Mouse (Mus musculus): ENCODE measurements at regions not wholly inside any gene's neighbourhood (a gene's known extent, or its start where the extent isn't known, plus 50 kb on each side); places are given as distances from the start of the nearest gene placed in this dataset.
A peak's percentile ranks its signal among the peaks of the same experiment; 100 is the strongest.

DNA sequence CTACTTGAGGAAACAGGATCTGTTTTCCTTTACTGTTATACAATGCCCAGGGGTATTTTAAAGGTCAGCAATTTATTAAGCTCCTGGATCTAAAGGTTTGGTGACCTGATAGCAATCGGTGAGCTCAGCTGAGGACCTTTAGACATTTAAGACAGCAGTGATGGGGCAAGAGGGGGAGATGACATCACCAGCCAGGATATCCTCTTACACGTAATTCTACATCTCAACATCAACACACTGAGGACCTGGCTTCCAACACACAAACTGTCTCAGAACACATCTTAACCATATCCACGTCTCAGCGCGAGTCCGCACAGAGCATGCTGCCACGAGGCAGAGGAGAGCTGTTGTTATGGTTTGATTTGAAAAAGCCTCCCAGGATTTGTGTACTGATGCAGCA lies 69.2 kb downstream of the Nhlrc3 start:
- no peak for DNase-seq (ENCODE audit: low read depth, low spot score)

DNA sequence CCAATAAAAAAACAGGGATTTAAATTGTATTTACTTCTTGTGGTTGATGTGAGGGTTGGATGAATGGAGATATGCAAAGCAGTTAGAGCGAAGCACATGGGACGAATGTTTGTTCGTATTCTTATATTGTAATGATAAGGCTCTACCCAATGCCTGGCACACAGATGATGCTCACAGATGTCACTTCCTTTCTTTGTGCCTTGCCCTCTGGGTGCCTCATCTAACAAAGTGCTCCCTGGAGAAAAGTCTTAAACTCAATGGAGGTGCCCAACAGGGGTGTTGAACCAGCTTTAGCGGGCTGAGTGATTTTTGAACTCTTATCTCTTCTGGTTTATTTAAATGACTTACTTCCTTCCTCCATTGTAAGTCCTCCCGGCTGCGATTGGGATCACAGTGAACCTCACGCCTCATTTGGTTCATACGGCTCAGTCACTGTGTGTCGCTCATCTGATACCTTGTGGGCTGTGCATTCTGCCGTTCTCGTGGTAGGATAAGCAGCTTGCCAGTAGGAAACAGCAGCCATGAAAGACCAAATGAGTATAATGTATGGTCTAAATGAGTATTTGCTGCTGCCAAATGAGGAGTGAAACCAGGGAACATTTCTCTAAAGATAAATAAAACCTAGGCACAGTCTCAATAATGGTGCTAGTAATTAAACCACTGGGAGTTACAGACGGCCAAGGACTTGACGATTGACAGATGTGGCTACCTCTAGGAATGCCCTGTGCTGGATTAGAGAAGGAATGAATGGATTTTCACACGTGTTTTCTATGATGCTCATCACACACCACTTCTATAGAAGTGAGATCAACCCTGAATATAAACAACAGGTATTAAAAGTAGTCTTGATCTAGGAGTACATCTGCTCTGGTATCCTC lies 81.2 kb downstream of the Nhlrc3 start:
- no peak for DNase-seq (ENCODE audit: low read depth, low spot score)

GRCm38 (mm10) chr3:53379519-53380181 lies 83.5 kb downstream of the Nhlrc3 start:
- DNase-seq (ENCODE audit: low read depth, low spot score) = peak; percentile 79

DNA sequence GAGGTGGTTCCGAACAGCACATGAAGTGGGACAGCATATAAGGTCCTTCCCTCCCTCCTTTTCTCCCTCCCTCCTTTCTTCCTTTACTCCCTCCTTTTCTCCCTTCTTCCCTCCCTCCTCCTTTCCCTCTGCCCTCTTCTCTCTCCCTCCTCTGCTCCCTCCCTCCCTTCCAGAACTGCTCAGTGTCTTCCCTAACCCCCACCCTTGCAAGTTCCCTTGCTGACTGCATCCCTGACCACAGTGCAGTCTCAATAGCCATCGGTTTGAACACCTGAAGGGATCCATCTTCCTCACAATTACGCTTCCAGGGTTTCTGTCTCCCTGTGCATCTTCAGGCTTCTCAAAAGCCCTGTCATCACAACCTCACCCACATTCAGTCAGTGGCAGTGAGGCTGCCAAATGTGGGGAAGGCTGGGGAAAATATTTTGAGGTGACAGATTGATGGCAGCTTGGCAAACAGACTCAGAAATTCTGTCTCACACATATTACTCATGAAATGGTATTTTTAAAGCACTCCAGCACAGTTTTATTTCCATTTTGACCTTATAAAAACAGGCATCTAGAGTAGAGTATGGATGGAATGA lies 86.2 kb downstream of the Nhlrc3 start:
- DNase-seq (ENCODE audit: low read depth, low spot score) = peak; percentile 86

- DNase-seq (ENCODE audit: low read depth, low spot score) = no peak
Measured at GRCm38 (mm10) chr3:53372887-53373286, 90.2 kb downstream of the Nhlrc3 start.

DNA sequence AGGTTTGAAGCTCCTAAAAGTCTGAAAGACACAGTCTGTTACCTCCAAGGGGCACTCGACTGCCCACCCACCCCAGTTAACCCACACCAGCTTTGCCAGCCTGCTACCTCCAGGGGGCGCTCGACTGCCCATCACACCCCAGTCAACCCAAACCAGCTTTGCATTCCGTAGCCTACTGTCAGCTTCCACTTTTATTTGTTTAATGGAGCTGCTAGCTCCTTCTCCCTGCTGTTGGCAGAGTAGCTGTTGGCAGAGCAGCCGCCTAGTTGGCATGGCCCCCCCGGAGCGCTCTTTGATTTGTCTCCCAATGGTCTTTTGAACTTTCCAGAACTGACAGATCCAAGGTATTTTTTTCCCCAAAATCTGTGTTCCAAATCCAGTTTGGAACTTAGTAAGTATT lies 91.2 kb downstream of the Nhlrc3 start:
- no peak for DNase-seq (ENCODE audit: low read depth, low spot score)

- peak; percentile 35 for DNase-seq (ENCODE audit: low read depth, low spot score)
Measured at GRCm38 (mm10) chr3:53361202-53361601, 101.9 kb downstream of the Nhlrc3 start.

- no peak for DNase-seq (ENCODE audit: low read depth, low spot score)
Measured at GRCm38 (mm10) chr3:53353693-53354092, 109.4 kb downstream of the Nhlrc3 start.

DNA sequence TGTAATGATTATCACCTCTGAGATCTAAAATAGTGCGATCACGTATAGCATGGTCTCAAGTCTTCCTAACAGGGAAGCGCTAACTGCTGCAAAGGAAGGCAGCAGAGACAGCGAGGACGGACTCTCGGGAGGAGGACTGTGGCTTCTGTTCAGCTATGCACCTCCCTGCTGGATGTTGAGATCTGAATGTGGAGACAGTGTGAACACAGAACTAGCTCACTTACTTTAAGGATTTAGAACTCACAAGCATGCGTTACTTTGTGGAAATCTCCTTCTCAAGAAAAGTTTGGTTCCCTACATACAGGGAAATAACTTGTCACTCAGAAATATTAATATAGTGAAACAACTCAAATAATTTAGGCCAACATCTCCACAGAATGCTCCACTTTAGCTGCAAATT lies 109.8 kb downstream of the Nhlrc3 start:
- no peak for DNase-seq (ENCODE audit: low read depth, low spot score)

GRCm38 (mm10) chr3:53343638-53344037 lies 119.5 kb downstream of the Nhlrc3 start:
- DNase-seq (ENCODE audit: low read depth, low spot score) = no peak

DNA sequence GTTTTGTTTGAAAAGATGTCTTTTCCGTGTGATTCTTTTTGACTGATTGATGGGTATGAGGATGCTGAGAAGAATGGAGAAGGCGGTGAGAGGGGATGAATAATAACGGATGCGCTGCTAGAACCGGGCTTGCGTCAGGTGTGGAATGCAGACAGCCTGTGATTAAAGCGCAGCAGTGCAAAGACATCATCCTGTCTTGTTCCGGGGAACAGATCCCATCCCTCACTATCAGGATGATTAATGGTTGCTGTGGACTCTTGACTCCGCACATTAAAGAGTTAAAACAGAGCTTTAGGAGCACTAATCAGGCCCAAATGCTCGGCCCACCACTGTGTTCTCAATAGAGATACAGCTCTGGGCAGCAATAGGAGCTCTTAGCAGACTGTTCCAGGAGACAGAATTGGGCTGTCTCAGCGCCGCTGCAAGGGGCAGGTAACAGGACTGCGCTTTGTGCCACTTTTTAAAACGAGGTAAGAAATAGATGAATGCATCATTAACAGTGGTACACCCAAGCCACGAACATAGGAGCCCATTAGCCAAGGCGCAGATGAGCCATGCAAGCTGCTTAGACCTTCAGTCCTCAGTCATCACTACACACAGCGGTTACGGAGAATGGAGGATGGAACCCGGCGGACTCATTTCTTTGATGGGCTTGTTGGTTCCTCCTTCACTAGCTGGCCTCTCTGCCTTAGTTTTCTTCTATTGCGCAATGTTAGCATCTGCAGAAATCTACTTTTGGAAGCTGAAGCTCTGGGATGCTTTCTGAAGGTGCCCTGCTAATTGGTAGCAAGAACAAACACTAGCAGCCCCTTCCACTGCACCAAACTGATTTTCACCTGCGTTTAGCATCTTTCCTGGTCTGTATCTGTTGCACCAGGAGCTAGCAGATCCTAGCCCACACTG lies 121.6 kb downstream of the Nhlrc3 start:
- DNase-seq (ENCODE audit: low read depth, low spot score) = no peak

DNA sequence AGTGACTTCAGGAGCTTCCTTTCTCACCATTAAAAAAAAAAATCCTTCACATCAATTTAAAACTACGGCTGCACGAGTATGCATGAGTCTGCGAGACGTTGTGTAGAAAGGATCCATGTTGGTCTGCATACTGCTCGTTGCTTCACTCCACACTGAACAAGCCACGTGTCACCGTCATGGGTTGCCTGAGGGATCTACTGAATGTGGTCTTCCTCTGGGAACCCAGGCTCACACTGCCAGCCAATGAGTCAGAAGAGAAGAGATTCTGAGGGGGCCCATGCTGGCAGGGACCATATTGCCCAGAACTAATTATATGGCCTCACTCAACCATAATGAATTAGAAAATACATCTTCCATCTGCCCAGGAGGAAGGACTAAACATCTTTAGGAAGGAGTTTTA lies 124.6 kb downstream of the Nhlrc3 start:
- DNase-seq (ENCODE audit: low read depth, low spot score) = no peak

DNA sequence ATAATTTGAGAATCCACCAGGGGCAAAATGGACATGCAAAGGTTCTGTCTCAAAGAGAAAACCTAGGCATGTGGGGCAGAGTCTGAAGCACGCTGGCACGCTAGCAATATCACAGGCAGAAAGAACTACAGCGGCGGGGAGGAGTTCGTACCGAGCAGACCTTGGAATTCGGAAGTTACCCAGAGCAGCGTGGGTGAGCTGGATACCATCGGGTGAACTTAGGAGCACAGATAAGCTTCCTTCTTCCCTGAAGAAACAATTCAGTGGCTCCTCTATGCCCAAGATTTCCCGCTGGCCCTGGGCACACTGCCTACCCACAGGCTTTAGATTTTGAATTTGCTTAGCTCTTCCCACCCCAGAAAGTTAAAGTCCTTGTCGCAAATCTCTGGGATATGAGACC lies 129.1 kb downstream of the Nhlrc3 start:
- peak; percentile 31 for DNase-seq (ENCODE audit: low read depth, low spot score)

DNA sequence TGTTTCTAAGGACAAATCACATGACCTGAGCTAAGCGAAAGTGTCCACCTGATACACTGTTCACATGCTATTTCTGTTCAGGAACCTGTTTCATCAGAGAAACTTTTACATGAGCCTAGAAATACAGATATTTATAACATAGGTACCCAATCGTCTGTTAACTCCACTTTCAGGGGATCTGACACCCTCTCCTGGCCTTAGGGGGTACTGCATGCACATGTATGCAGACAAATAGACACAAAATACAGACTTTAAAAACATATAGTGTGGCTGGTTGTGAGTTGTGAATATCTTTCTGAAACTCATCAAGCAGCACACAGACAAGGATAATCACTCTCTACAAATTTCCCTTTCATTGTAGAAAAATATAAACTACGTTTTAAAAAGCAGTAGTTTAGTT lies 133.6 kb downstream of the Nhlrc3 start:
- DNase-seq (ENCODE audit: low read depth, low spot score) = peak; percentile 45

- DNase-seq (ENCODE audit: low read depth, low spot score) = no peak
Measured at GRCm38 (mm10) chr3:53327424-53327823, 135.7 kb downstream of the Nhlrc3 start.

DNA sequence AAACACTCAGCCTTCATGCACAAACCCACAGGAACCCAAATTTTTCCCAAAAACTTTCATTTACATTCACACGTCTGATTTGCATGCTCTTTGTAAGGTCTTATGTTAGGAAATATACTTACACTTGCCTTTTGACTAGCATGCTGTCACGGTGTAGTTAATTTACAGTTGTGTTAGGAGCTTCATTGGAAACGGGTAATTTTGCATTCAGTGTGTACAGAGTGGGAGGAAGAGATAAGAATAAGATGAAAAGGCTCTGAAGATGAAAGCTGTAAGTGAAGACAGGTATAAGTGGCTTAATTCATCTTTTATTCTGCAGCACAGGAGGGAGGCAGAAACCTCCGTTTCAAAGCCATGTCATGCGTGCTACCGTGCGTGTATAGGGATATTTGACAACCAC lies 136.2 kb downstream of the Nhlrc3 start:
- DNase-seq (ENCODE audit: low read depth, low spot score) = no peak

DNA sequence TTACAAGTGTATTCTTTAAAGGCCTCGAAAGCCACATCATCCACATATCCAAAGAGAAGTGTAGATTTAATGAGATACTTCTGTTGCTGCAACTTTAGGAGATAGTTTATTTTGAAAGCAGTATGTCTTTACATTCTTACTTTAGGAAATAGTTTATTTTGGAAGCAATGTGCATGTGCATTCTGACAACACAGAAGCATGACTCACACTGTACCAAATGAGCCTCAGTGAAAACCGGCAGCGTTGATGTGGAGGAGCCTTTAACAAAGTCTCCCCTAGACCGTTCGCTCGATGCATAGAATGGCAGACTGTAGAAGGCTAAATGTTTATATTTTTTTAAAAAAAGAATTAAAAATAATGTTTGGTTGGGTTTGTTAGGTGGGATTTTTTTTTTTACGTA lies 138.1 kb downstream of the Nhlrc3 start:
- peak; percentile 65 for DNase-seq (ENCODE audit: low read depth, low spot score)

- DNase-seq (ENCODE audit: low read depth, low spot score) = peak; percentile 37
Measured at GRCm38 (mm10) chr3:53324386-53324785, 138.7 kb downstream of the Nhlrc3 start.

DNA sequence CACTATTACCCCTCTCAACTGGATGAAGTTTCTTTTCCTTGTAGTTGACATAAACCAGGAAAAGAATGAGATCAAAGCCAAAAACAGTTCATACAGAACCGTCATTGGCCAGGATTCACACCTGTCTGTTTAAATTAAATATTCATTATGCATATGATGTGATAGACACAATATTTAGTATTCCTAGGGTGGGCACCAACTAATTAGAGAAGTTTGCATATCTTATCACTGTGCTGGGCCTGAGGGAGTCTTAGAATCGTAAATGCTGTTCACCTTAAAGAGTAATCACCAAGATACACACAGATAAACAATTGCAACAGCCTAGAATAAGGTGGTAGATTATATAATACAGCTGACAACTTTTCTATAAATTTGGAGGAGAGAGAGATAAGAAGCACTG lies 147.7 kb downstream of the Nhlrc3 start:
- no peak for DNase-seq (ENCODE audit: low read depth, low spot score)
